Mouse (Mus musculus) large intestine, adult 2 months (tissue): ENCODE measurements around the gene Shroom4. TPM values are rescaled to one million over a fixed set of nuclear protein-coding genes. Genes with fewer than 3 reads are reported as not detected.

ENCODE experiments used
- DNase-seq: peaks from one replicate; pipeline ENCODE4 v3.0.0-alpha.2; 2012; ENCODE audit warnings: low read depth, low spot score
- WGBS: fragments of 180-500 bp; shearing (Covaris S2); methylation state at CpG from one replicate; pipeline ENCODE4 v1.1.7; 2018; 5-methylcytosine and 5-hydroxymethylcytosine counted together
- polyA plus RNA-seq: library from polyadenylated mRNA; depleted of rRNA; stranded (reverse); fragments of >200 nt; gene quantifications from 2 replicates; pipeline ENCODE4 v1.2.3, GENCODE M21; 2012

Shroom4 gene
- polyA plus RNA-seq, 1 experiment: 0.40 TPM

GRCm38 (mm10) chrX:6483817-6484216 is 84.2 kb downstream of the Shroom4 start:
- WGBS: 74% methylated on average over 8 of the region's 8 CpGs
- no peak for DNase-seq

GRCm38 (mm10) chrX:6490433-6490832 is 90.8 kb downstream of the Shroom4 start:
- whole genome bisulfite sequencing: 85% methylated on average over 4 of the region's 4 CpGs

DNA sequence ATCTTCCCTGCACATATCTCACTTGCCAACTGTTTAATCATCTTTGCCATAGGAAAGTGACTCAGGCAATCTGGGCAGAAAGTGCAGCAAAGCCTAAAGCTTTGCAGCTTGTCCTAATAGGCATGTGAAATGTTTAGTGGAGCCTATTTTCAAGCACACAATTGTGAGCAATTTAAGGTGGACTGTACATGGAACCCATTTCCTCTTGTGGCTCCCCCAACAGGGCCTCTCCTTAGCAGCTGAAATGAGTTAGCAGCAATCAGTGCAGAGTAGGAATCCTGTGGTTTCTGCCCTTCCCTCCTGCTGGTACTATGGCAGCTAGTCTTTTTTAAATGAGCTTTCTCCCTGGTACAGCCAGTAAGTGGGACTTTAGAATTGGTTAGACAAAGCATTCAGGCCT is 95.8 kb downstream of the Shroom4 start:
- DNase-seq: no peak

More at GRCm38 (mm10) chrX:6490433-6490832, 90.8 kb downstream of the Shroom4 start:
- no peak for DNase-seq

GRCm38 (mm10) chrX:6496374-6496773 is 96.7 kb downstream of the Shroom4 start:
- no peak for DNase-seq
- 35% methylated on average over 2 of the region's 2 CpGs for WGBS

- 69% methylated on average over 1 of the region's 1 CpGs for WGBS
- DNase-seq: no peak
Observed at GRCm38 (mm10) chrX:6501850-6502249, 102.2 kb downstream of the Shroom4 start.

DNA sequence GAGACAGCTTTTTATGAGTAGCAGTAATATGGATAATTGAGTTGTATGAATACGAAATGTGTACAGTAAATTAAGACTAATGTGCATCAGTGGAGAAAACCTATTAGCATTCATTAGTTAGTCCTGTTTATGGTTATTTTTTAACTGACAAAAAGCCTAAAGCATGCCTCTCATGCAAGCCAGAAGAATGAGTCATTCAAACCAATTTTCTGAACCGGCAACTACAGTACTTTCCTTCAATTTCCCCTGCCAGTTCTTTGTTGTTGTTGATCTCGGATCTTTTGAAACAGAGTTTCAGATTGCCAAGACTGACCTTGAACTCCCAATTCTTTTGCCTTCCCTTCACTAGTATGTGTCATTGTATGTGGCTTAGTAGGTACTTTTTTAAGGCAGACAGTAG is 117.6 kb downstream of the Shroom4 start:
- 62% methylated on average over 3 of the region's 3 CpGs for WGBS
- no peak for DNase-seq

DNA sequence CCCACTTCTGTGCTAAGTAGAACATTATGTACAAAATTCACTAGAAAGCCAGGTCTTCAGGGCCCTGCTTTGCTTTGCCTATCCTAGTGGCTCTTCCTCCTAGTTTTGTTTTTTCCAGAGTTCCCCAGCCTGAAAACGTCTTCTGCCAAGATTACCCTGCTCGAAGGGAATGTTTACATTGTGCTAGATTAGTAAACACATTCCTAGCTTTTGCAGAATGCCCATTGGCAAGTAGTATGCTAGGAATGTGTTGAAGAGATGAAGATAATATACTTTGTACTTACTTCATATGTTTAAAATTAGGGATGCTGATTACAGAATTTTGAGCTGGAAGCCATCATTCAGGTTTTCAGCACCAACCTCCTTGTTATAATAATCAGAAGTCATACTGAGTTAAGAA is 118.8 kb downstream of the Shroom4 start:
- DNase-seq: no peak
- WGBS: 19% methylated on average over 2 of the region's 2 CpGs

DNA sequence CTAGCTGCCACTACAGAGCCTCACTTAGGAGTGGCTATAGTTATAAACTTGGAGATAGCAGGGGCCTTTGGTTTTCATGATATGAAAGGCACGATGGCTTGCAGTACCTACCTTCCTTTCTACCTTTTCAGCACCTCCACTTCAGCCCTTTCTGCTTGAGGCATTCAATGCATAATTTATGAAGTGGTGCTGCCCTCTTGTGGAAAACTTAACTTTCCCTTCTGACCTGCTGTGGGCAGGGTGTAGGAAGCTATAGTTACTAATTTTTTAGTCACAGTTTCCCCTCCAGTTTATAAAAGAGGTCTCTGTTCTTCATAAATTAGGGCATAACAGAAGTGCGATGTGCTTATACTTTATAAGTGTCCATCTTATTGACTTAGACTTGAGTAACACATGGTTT is 123.3 kb downstream of the Shroom4 start:
- DNase-seq: peak; percentile 4
- 60% methylated on average over 2 of the region's 2 CpGs for WGBS

DNA sequence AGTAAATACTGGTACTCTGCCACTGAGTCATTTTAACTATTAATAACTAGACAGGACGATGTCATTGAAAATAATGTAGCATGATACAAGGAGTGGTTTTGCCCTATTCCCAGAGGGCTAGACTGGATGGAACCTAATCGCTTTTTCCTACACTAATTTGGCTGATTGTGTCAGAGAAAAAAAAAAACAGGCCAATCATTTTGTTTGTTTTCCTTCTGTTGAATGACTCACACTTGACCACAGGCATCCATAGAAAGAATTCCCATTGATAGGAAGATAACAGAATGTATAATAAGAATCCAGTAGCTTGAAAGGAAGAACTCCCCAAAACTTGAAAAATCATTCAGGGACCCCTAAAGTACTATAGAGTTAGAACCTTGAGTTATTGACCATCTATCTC is 137.0 kb downstream of the Shroom4 start:
- no peak for DNase-seq
- 64% methylated on average over 2 of the region's 2 CpGs for WGBS

DNA sequence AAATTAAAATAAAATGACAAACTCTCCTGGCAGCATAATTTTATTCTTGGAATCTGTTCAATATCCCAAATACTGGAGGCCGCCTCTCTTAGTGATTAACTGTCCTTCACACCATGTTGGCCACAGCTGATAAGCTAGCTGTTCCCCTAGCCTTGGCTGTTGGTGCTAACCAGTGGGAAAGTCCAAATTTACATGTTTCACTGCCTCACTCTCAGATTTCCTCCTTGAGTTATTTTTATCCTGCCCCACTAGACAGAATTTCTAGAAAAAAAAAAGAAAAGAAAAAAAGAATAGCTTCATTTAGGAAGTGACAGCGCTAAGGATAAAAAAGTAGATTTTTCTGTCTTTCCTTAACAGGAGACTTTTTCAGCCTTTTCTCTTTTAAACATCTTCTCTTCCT is 138.0 kb downstream of the Shroom4 start:
- DNase-seq: no peak
- 67% methylated on average over 2 of the region's 2 CpGs for WGBS

GRCm38 (mm10) chrX:6565066-6565465 is 165.4 kb downstream of the Shroom4 start:
- 89% methylated on average over 1 of the region's 1 CpGs for WGBS
- no peak for DNase-seq

GRCm38 (mm10) chrX:6574511-6574910 is 174.9 kb downstream of the Shroom4 start:
- 29% methylated on average over 1 of the region's 1 CpGs for WGBS
- DNase-seq: no peak

GRCm38 (mm10) chrX:6577001-6577400 is 177.3 kb downstream of the Shroom4 start:
- DNase-seq: no peak
- WGBS: 31% methylated on average over 7 of the region's 7 CpGs

DNA sequence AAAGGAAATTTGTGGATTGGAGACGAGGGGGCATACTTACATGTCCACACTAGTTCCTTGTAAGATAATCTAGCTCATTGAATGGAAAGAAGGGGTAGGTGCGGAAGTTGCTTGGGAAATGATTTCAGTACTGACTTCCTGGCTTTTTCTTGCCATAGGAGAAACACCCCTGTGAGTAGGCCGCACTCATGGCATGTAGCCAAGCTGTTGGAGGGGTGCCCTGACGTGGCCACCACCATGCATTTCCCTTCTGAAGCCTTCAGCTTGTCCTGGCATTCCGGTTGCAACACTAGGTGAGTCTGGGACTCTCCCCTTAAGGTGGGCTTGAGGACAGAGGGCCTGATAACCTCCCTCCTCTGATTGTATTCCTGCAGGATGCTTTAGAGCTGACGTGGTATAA is 181.0 kb downstream of the Shroom4 start:
- DNase-seq: no peak
- WGBS: 86% methylated on average over 6 of the region's 6 CpGs

DNA sequence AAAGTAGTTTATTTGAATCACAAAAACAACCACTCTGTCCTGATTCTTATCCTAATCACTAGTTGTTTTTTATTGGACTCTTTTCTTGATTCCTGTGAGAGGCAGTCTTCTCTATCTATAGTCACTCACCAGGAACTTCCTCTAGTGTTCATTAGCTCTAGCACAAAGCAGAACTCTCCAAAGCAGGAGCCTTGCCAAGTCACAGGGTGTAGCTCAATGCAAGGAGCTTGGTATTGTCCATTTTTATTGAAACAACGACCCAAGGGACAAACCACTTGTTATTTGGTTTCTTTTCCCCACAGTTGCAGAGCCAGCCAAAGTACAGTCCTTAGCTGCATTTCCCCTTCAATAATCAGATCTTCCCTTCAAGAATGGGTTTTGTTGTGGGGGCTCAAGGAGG is 181.5 kb downstream of the Shroom4 start:
- no peak for DNase-seq
- WGBS: 48% methylated on average over 1 of the region's 1 CpGs

- DNase-seq: no peak
- 68% methylated on average over 2 of the region's 2 CpGs for WGBS
Observed at GRCm38 (mm10) chrX:6582646-6583045, 183.0 kb downstream of the Shroom4 start.

DNA sequence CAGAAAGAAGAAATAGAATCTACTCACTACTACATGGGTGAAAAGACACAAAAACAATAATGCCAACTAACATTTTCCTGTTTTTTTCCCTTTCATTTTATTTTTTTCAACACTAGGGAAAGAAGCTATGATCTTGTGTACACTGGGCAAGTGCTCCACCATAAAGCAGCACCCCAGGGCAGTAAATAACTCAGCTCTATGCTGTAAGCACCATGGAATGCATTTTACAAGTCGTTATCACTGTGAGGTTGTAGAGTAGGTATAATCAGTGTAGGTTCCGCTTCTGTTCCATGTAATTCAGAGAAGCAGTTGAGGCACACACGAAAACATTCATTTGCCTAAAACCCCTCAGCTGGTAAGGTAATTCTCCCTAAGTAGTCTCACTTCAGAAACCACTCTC is 194.5 kb downstream of the Shroom4 start:
- WGBS: 59% methylated on average over 3 of the region's 3 CpGs
- DNase-seq: no peak

GRCm38 (mm10) chrX:6654024-6654423 is 254.4 kb downstream of the Shroom4 start:
- no peak for DNase-seq
- WGBS: 8% methylated on average over 2 of the region's 2 CpGs

DNA sequence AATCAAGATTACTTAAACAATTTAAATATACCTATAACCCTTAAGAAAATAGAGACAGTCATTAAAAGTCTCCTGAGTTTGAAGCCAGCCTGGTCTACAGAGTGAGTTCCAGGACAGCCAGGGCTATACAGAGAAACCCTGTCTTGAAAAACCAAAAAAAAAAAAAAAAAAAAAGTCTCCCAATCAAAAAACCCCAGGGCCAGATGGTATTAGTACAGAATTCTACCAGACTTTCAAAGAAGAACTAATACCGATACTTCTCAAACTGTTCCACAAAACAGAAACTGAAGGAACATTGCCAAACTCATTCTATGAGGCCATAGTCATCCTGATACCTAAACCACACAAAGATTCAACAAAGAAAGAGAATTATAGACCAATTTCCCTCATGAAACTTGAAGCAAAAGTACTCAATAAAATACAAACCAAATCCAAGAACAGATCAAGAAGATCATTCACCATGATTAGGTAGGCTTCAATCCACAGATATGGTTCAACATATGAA is 259.2 kb downstream of the Shroom4 start:
- no peak for DNase-seq
- 100% methylated on average over 1 of the region's 1 CpGs for WGBS
